Mouse (Mus musculus) cerebellum, adult 2 months (tissue): Measurements from ENCODE around the gene Phkb.

Source experiments
- CTCF ChIP-seq: fragments of 200-500 bp; IDR thresholded peaks from 2 replicates; pipeline ENCODE4 v1.5.1; 2011; ENCODE audit warnings: low read depth, mild to moderate bottlenecking, control low read depth, low read length, moderate library complexity, borderline replicate concordance; ENCODE audit not compliant: insufficient read depth
- POLR2A ChIP-seq: fragments of 200-500 bp; IDR thresholded peaks from 2 replicates; pipeline ENCODE4 v1.6.1; 2011; ENCODE audit warnings: low read length, control low read depth, borderline replicate concordance; ENCODE audit not compliant: insufficient read depth

DNA sequence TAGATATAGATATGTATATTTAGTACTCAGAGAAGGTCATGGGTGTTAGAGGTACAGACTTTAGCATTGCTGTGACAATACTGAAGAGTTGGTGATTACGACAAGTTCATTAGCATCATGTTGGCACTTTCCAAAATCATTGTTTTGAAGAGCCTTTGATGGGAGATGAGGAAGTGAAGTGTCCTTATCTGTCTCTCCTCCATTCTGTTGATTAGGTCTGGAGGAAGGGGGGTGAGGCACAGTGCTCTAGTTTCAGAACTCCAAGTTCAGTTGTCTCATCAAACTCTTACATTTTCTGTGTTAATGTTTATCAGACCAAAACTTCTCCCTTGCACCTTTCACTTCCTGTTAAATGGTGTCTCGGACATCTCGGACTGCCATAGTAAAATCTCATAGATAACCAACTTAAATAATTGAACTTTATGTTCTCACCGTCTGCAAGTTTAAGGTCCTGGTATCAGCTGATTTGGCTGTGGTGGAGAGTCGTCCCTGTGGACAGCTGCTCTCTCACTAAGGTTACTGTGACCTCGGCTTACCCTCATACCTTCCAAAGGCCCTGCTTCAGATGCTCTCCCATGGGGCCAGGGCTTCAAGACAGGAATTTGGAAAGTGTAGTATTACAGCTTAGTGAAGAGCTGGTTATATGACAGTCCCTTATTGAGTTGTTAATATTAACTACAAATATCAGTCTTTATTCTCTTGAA is 194.1 kb downstream of the Phkb start:
- no peak for TF ChIP-seq POLR2A
- TF ChIP-seq CTCF = no peak
